ENCODE assay signal across 10 mouse cellular contexts in genomic region chr9:107702606-107703185, GRCm38 (mm10). TPM values are rescaled to one million over a fixed set of nuclear protein-coding genes. Genes with fewer than 3 reads are reported as not detected.
DNase-seq lines count a peak whose midpoint lies in the region; ATAC-seq lines count a peak whose summit lies in the region.
"Had no signal": no experiment of that assay in that cellular context is flagged by ENCODE, and none has a peak within 500 bp of the region (broad histone marks: within the 10 kb centered on the region; RNA-seq: fewer than 3 reads in every experiment).

No protein-coding gene starts in this region.

- intact Hi-C loops in gastrocnemius, postnatal 14 days (cut with DNase I; ENCODE audit: low total_unique reads), result no loop called here

- H3K27me3 ChIP-seq in forebrain, embryonic 13.5 days, result peaks cover 37% of the 10 kb centered on the region
- H3K27me3 ChIP-seq in forebrain, embryonic 11.5 days (ENCODE audit: control insufficient read depth, insufficient read depth, low read length), result no peaks in the 10 kb centered on the region
- H3K27me3 ChIP-seq in midbrain, embryonic 10.5 days (ENCODE audit: low read depth, poor library complexity, severe bottlenecking), result peaks cover 20% of the 10 kb centered on the region; the same call in 1 of the 2 replicates
- no peaks in the 10 kb centered on the region for H3K27me3 ChIP-seq in midbrain, embryonic 14.5 days (ENCODE audit: control insufficient read depth, insufficient read depth, low read length)
- H3K27me3 ChIP-seq in limb, embryonic 13.5 days, result no peaks in the 10 kb centered on the region
- no peaks in the 10 kb centered on the region for H3K27me3 ChIP-seq in stomach, embryonic 15.5 days (replicated peaks)

- peaks cover 89% of the 10 kb centered on the region for H3K4me1 ChIP-seq in forebrain, embryonic 13.5 days
- H3K4me1 ChIP-seq in forebrain, embryonic 11.5 days (replicated peaks; ENCODE audit: control insufficient read depth, insufficient read depth, low read length), result peaks cover 40% of the 10 kb centered on the region
- peaks cover 100% of the 10 kb centered on the region for H3K4me1 ChIP-seq in midbrain, embryonic 10.5 days
- H3K4me1 ChIP-seq in midbrain, embryonic 14.5 days (ENCODE audit: control insufficient read depth, insufficient read depth, low read length), result peaks cover 50% of the 10 kb centered on the region
- H3K4me1 ChIP-seq in limb, embryonic 13.5 days, result peaks cover 98% of the 10 kb centered on the region
- H3K4me1 ChIP-seq in stomach, embryonic 15.5 days, result peaks cover 92% of the 10 kb centered on the region

- H3K9me3 ChIP-seq in forebrain, embryonic 13.5 days (replicated peaks), result no peaks in the 10 kb centered on the region
- no peaks in the 10 kb centered on the region for H3K9me3 ChIP-seq in forebrain, embryonic 11.5 days (ENCODE audit: control insufficient read depth, low read length)
- H3K9me3 ChIP-seq in midbrain, embryonic 10.5 days (replicated peaks), result no peaks in the 10 kb centered on the region
- no peaks in the 10 kb centered on the region for H3K9me3 ChIP-seq in midbrain, embryonic 14.5 days (ENCODE audit: control insufficient read depth, low read length)
- H3K9me3 ChIP-seq in limb, embryonic 13.5 days, result no peaks in the 10 kb centered on the region
- H3K9me3 ChIP-seq in stomach, embryonic 15.5 days, result no peaks in the 10 kb centered on the region

- peaks cover 15% of the 10 kb centered on the region for H3K36me3 ChIP-seq in forebrain, embryonic 13.5 days (ENCODE audit: poor library complexity, severe bottlenecking)
- H3K36me3 ChIP-seq in forebrain, embryonic 11.5 days (ENCODE audit: control insufficient read depth, insufficient read depth, low read length), result no peaks in the 10 kb centered on the region; the same call in 1 of the 2 replicates
- H3K36me3 ChIP-seq in midbrain, embryonic 10.5 days, result peaks cover 59% of the 10 kb centered on the region
- peaks cover 43% of the 10 kb centered on the region for H3K36me3 ChIP-seq in midbrain, embryonic 14.5 days (ENCODE audit: control insufficient read depth, insufficient read depth, low read length)
- peaks cover 54% of the 10 kb centered on the region for H3K36me3 ChIP-seq in limb, embryonic 13.5 days
- H3K36me3 ChIP-seq in stomach, embryonic 15.5 days, result no peaks in the 10 kb centered on the region

- no peak for DNase-seq in forebrain, embryonic 11.5 days (ENCODE audit: low spot score)
- no peak for DNase-seq in midbrain, embryonic 10.5 days (ENCODE audit: low spot score)
- DNase-seq in midbrain, embryonic 14.5 days, result no peak
- DNase-seq in gastrocnemius, postnatal 14 days, result no peak
- no peak for DNase-seq in adrenal gland, adult (ENCODE audit: inconsistent age in 2 of 2, low spot score in 1 of 2)
- DNase-seq: cerebellum, adult 2 months had no signal

- H3K4me2 ChIP-seq in forebrain, embryonic 13.5 days, result no peak overlapping the region
- no peak overlapping the region for H3K4me2 ChIP-seq in forebrain, embryonic 11.5 days (ENCODE audit: low read depth, low read length, severe bottlenecking)
- no peak overlapping the region for H3K4me2 ChIP-seq in midbrain, embryonic 14.5 days (ENCODE audit: low read length)
- H3K4me2 ChIP-seq in limb, embryonic 13.5 days (replicated peaks), result no peak overlapping the region
- H3K4me2 ChIP-seq in stomach, embryonic 15.5 days, result no peak overlapping the region

- ATAC-seq in forebrain, embryonic 13.5 days, result no peak
- no peak for ATAC-seq in forebrain, embryonic 11.5 days (replicated peaks; ENCODE audit: low FRiP score)
- no peak for ATAC-seq in midbrain, embryonic 14.5 days (ENCODE audit: low FRiP score, low TSS enrichment)
- ATAC-seq in limb, embryonic 13.5 days (ENCODE audit: low FRiP score, low read depth), result no peak
- no peak for ATAC-seq in stomach, embryonic 15.5 days (ENCODE audit: insufficient read depth, low FRiP score, low read depth)

- no peak overlapping the region for H3K4me3 ChIP-seq in forebrain, embryonic 13.5 days
- no peak overlapping the region for H3K4me3 ChIP-seq in forebrain, embryonic 11.5 days (ENCODE audit: low read depth, low read length)
- no peak overlapping the region for H3K4me3 ChIP-seq in midbrain, embryonic 10.5 days
- no peak overlapping the region for H3K4me3 ChIP-seq in midbrain, embryonic 14.5 days (replicated peaks; ENCODE audit: low read depth, low read length)
- H3K4me3 ChIP-seq in limb, embryonic 13.5 days, result no peak overlapping the region
- H3K4me3 ChIP-seq in stomach, embryonic 15.5 days (replicated peaks), result no peak overlapping the region

- H3K27ac ChIP-seq in forebrain, embryonic 13.5 days, result no peak overlapping the region
- no peak overlapping the region for H3K27ac ChIP-seq in forebrain, embryonic 11.5 days (ENCODE audit: low read depth, low read length)
- peak overlapping the region; percentile 71 for H3K27ac ChIP-seq in midbrain, embryonic 10.5 days (replicated peaks)
- no peak overlapping the region for H3K27ac ChIP-seq in midbrain, embryonic 14.5 days (replicated peaks; ENCODE audit: low read depth, low read length)
- peak overlapping the region; percentile 52; the same call in 1 of the 2 replicates for H3K27ac ChIP-seq in limb, embryonic 13.5 days
- peak overlapping the region; percentile 73 for H3K27ac ChIP-seq in stomach, embryonic 15.5 days
- H3K27ac ChIP-seq: liver, embryonic 14.5 days had no signal

- H3K9ac ChIP-seq in forebrain, embryonic 13.5 days, result peak overlapping the region; percentile 12; the same call in 1 of the 2 replicates
- no peak overlapping the region for H3K9ac ChIP-seq in forebrain, embryonic 11.5 days (ENCODE audit: low read length)
- no peak overlapping the region for H3K9ac ChIP-seq in midbrain, embryonic 14.5 days (replicated peaks; ENCODE audit: low read length)
- H3K9ac ChIP-seq in limb, embryonic 13.5 days, result peak overlapping the region; percentile 19; the same call in 1 of the 2 replicates
- no peak overlapping the region for H3K9ac ChIP-seq in stomach, embryonic 15.5 days
- H3K9ac ChIP-seq: liver, embryonic 14.5 days had no signal

- WGBS in forebrain, embryonic 13.5 days, result 64% methylated on average over 3 of the region's 3 CpGs
- 83% methylated on average over 3 of the region's 3 CpGs for WGBS in forebrain, embryonic 11.5 days
- WGBS in midbrain, embryonic 10.5 days, result 80% methylated on average over 3 of the region's 3 CpGs
- WGBS in midbrain, embryonic 14.5 days, result 73% methylated on average over 3 of the region's 3 CpGs
- 57% methylated on average over 3 of the region's 3 CpGs for WGBS in limb, embryonic 13.5 days
- WGBS in stomach, embryonic 15.5 days, result 76% methylated on average over 3 of the region's 3 CpGs

RNA-seq across cellular contexts. Expression of gene Sema3f, which starts 7.6 kb away (rescaled TPM):
- 6.8 and 7.7 TPM in 2 replicates for polyA plus RNA-seq in forebrain, embryonic 13.5 days (2015; fragmentation: Nextera tagmentation; extraction: Ambion mirVana)
- polyA plus RNA-seq in forebrain, embryonic 11.5 days (2014; fragmentation: Nextera tagmentation; extraction: Ambion mirVana), result 13.2 and 15.9 TPM in 2 replicates
- 14.9 and 17.2 TPM in 2 replicates for polyA plus RNA-seq in midbrain, embryonic 10.5 days (2016; fragmentation: Nextera tagmentation; extraction: Ambion mirVana)
- polyA plus RNA-seq in midbrain, embryonic 14.5 days (2014; fragmentation: Nextera tagmentation; extraction: Ambion mirVana), result 34.0 and 37.0 TPM in 2 replicates
- 31.8 and 32.1 TPM in 2 replicates for polyA plus RNA-seq in limb, embryonic 13.5 days (2015; fragmentation: Nextera tagmentation; extraction: Ambion mirVana)
- polyA plus RNA-seq in stomach, embryonic 15.5 days (2015; fragmentation: Nextera tagmentation; extraction: Ambion mirVana), result 19.7 and 21.3 TPM in 2 replicates
- 10 to 100 TPM in 1 of 2 experiments, 1 to 10 TPM in 1; 8.4 to 10.6 TPM for total RNA-seq in gastrocnemius, postnatal 14 days (2021)

RNA-seq across cellular contexts. Expression of gene Gnat1, which starts 23.2 kb away (rescaled TPM):
- polyA plus RNA-seq in forebrain, embryonic 13.5 days (2015; fragmentation: Nextera tagmentation; extraction: Ambion mirVana), result 1.3 and 1.8 TPM in 2 replicates
- polyA plus RNA-seq in forebrain, embryonic 11.5 days (2014; fragmentation: Nextera tagmentation; extraction: Ambion mirVana), result 1.6 and 2.6 TPM in 2 replicates
- 3.2 and 3.6 TPM in 2 replicates for polyA plus RNA-seq in midbrain, embryonic 10.5 days (2016; fragmentation: Nextera tagmentation; extraction: Ambion mirVana)
- 0.97 and 2.0 TPM in 2 replicates for polyA plus RNA-seq in midbrain, embryonic 14.5 days (2014; fragmentation: Nextera tagmentation; extraction: Ambion mirVana)
- polyA plus RNA-seq in limb, embryonic 13.5 days (2015; fragmentation: Nextera tagmentation; extraction: Ambion mirVana), result 0.74 and 1.0 TPM in 2 replicates
- polyA plus RNA-seq in stomach, embryonic 15.5 days (2015; fragmentation: Nextera tagmentation; extraction: Ambion mirVana), result 1.1 and 1.9 TPM in 2 replicates
- total RNA-seq in gastrocnemius, postnatal 14 days (2021), result not detected

RNA-seq across cellular contexts. Expression of gene Slc38a3, which starts 33.4 kb away (rescaled TPM):
- 14.3 and 14.6 TPM in 2 replicates for polyA plus RNA-seq in forebrain, embryonic 13.5 days (2015; fragmentation: Nextera tagmentation; extraction: Ambion mirVana)
- polyA plus RNA-seq in forebrain, embryonic 11.5 days (2014; fragmentation: Nextera tagmentation; extraction: Ambion mirVana), result 6.7 TPM in 2 replicates
- 9.3 and 11.6 TPM in 2 replicates for polyA plus RNA-seq in midbrain, embryonic 10.5 days (2016; fragmentation: Nextera tagmentation; extraction: Ambion mirVana)
- 20.4 and 31.9 TPM in 2 replicates for polyA plus RNA-seq in midbrain, embryonic 14.5 days (2014; fragmentation: Nextera tagmentation; extraction: Ambion mirVana)
- 4.3 and 5.3 TPM in 2 replicates for polyA plus RNA-seq in limb, embryonic 13.5 days (2015; fragmentation: Nextera tagmentation; extraction: Ambion mirVana)
- 19.5 and 28.6 TPM in 2 replicates for polyA plus RNA-seq in stomach, embryonic 15.5 days (2015; fragmentation: Nextera tagmentation; extraction: Ambion mirVana)
- 10 to 100 TPM; 29.8 to 57.1 TPM for total RNA-seq in gastrocnemius, postnatal 14 days (2021)

Comparison
In these comparisons a context has a peak if more than half of its experiments do, and no peak if none do; other contexts are left out.
1. H3K27ac ChIP-seq: peak in midbrain, embryonic 10.5 days (single experiment), limb, embryonic 13.5 days (single experiment) and stomach, embryonic 15.5 days (single experiment); none in forebrain, embryonic 13.5 days (single experiment), forebrain, embryonic 11.5 days (single experiment) and midbrain, embryonic 14.5 days (single experiment).
2. H3K9ac ChIP-seq: peak in forebrain, embryonic 13.5 days (single experiment) and limb, embryonic 13.5 days (single experiment); none in forebrain, embryonic 11.5 days (single experiment), midbrain, embryonic 14.5 days (single experiment) and stomach, embryonic 15.5 days (single experiment).